ENCODE assay signal across 10 mouse cellular contexts in genomic region chr7:97172126-97172525, GRCm38 (mm10).
DNase-seq lines count a peak whose midpoint lies in the region; ATAC-seq and TF ChIP-seq lines count a peak whose summit lies in the region.
"Had no signal": no experiment of that assay in that cellular context is flagged by ENCODE, and none has a peak within 500 bp of the region (broad histone marks: within the 10 kb centered on the region; RNA-seq: fewer than 3 reads in every experiment).

No protein-coding gene starts in this region.

- H3K36me3 ChIP-seq in heart, embryonic 15.5 days: no peaks in the 10 kb centered on the region
- no peaks in the 10 kb centered on the region for H3K36me3 ChIP-seq in liver, embryonic 14.5 days (replicated peaks; ENCODE audit: control insufficient read depth, insufficient read depth, low read depth)
- no peaks in the 10 kb centered on the region for H3K36me3 ChIP-seq in stomach, embryonic 16.5 days (ENCODE audit: control insufficient read depth, insufficient read depth, low read length)
- H3K36me3 ChIP-seq: forebrain, embryonic 15.5 days had no signal

- intact Hi-C loops in left cerebral cortex, adult 2 months (cut with DNase I): no loop called here

- H3K27me3 ChIP-seq in heart, embryonic 15.5 days: no peaks in the 10 kb centered on the region
- no peaks in the 10 kb centered on the region for H3K27me3 ChIP-seq in liver, embryonic 14.5 days (ENCODE audit: control insufficient read depth, insufficient read depth, low read length)
- H3K27me3 ChIP-seq in stomach, embryonic 16.5 days (ENCODE audit: control insufficient read depth, insufficient read depth, low read length): no peaks in the 10 kb centered on the region
- H3K27me3 ChIP-seq: forebrain, embryonic 15.5 days had no signal

- TF ChIP-seq CTCF in left cerebral cortex, adult 2 months (IDR thresholded peaks at IDR 0.05): no peak
- TF ChIP-seq CTCF in liver, embryonic 14.5 days (IDR thresholded peaks at IDR 0.05; ENCODE audit: low read depth): no peak

- H3K9me3 ChIP-seq in heart, embryonic 15.5 days (replicated peaks): no peaks in the 10 kb centered on the region
- H3K9me3 ChIP-seq in liver, embryonic 14.5 days (ENCODE audit: control insufficient read depth, low read length): no peaks in the 10 kb centered on the region
- H3K9me3 ChIP-seq in stomach, embryonic 16.5 days (replicated peaks; ENCODE audit: control insufficient read depth, low read length): no peaks in the 10 kb centered on the region
- H3K9me3 ChIP-seq: forebrain, embryonic 15.5 days had no signal

- peaks cover 17% of the 10 kb centered on the region for H3K4me1 ChIP-seq in heart, embryonic 15.5 days (replicated peaks)
- H3K4me1 ChIP-seq in liver, embryonic 14.5 days (replicated peaks; ENCODE audit: control insufficient read depth in 2 of 2, insufficient read depth in 2 of 2, low read length in 1 of 2): peaks cover 12 to 15% of the 10 kb centered on the region in 2 experiments
- peaks cover 13% of the 10 kb centered on the region for H3K4me1 ChIP-seq in stomach, embryonic 16.5 days (ENCODE audit: control insufficient read depth, insufficient read depth, low read length)
- H3K4me1 ChIP-seq: forebrain, embryonic 15.5 days had no signal

- no peak for TF ChIP-seq EP300 in liver, embryonic 14.5 days (IDR thresholded peaks at IDR 0.05; ENCODE audit: low read depth)

- no peak for ATAC-seq in heart, embryonic 15.5 days (replicated peaks; ENCODE audit: insufficient number of reproducible peaks, insufficient read depth, low FRiP score, low read depth)
- peak; percentile 57 for ATAC-seq in liver, embryonic 14.5 days (ENCODE audit: insufficient read depth)
- ATAC-seq in stomach, embryonic 16.5 days (ENCODE audit: insufficient read depth, low FRiP score): no peak
- ATAC-seq: forebrain, embryonic 15.5 days had no signal

- peak overlapping the region; percentile 14; the same call in 1 of the 2 replicates for H3K4me2 ChIP-seq in heart, embryonic 15.5 days
- H3K4me2 ChIP-seq in liver, embryonic 14.5 days (ENCODE audit: low read depth): peak overlapping the region; percentile 15
- H3K4me2 ChIP-seq in stomach, embryonic 16.5 days (ENCODE audit: low read depth, low read length): no peak overlapping the region
- H3K4me2 ChIP-seq: forebrain, embryonic 15.5 days had no signal

- no peak for DNase-seq in left cerebral cortex, adult 2 months (ENCODE audit: extremely low spot score in 1 of 2, low spot score in 2 of 2)
- DNase-seq in left cerebral cortex, adult 18-20 months (ENCODE audit: low spot score in 2 of 2): no peak
- no peak for DNase-seq in liver, embryonic 14.5 days (ENCODE audit: low read depth in 3 of 3, low spot score in 3 of 3)
- DNase-seq in retina, embryonic 14.5 days (ENCODE audit: low spot score): no peak
- DNase-seq in cerebellum, adult 9-11 months: no peak
- no peak for DNase-seq in frontal cortex, postnatal 36 days (ENCODE audit: low spot score in 2 of 2)
- DNase-seq: thymus, postnatal 25 days had no signal

- H3K4me3 ChIP-seq in left cerebral cortex, adult 2 months: no peak overlapping the region
- H3K4me3 ChIP-seq in heart, embryonic 15.5 days: no peak overlapping the region
- no peak overlapping the region for H3K4me3 ChIP-seq in liver, embryonic 14.5 days (ENCODE audit: insufficient read depth in 1 of 2, low read depth in 2 of 2, low read length in 2 of 2)
- no peak overlapping the region for H3K4me3 ChIP-seq in stomach, embryonic 16.5 days (replicated peaks; ENCODE audit: low read length)
- H3K4me3 ChIP-seq: forebrain, embryonic 15.5 days had no signal

- 16% methylated on average over 3 of the region's 3 CpGs for WGBS in heart, embryonic 15.5 days
- WGBS in liver, embryonic 14.5 days (ENCODE audit: insufficient replicate concordance): 16% methylated on average over 3 of the region's 3 CpGs
- WGBS in stomach, embryonic 16.5 days: 46% methylated on average over 3 of the region's 3 CpGs

- no peak overlapping the region for H3K9ac ChIP-seq in heart, embryonic 15.5 days
- no peak overlapping the region for H3K9ac ChIP-seq in liver, embryonic 14.5 days (replicated peaks)
- H3K9ac ChIP-seq in stomach, embryonic 16.5 days (ENCODE audit: low read length): no peak overlapping the region
- H3K9ac ChIP-seq: forebrain, embryonic 15.5 days had no signal

- H3K27ac ChIP-seq in left cerebral cortex, adult 2 months: peak overlapping the region; percentile 62
- H3K27ac ChIP-seq in heart, embryonic 15.5 days: peak overlapping the region; percentile 59
- H3K27ac ChIP-seq in liver, embryonic 14.5 days: no peak overlapping the region; the same call in 1 of the 2 replicates
- peak overlapping the region; percentile 60; the same call in 1 of the 2 replicates for H3K27ac ChIP-seq in stomach, embryonic 16.5 days (ENCODE audit: low read length)
- H3K27ac ChIP-seq: forebrain, embryonic 15.5 days had no signal
